Mouse (Mus musculus) kidney, embryonic 14.5 days (tissue): ENCODE measurements around the gene B9d1. TPM values are rescaled to one million over a fixed set of nuclear protein-coding genes. Genes with fewer than 3 reads are reported as not detected.

Source experiments
- polyA plus RNA-seq: library from polyadenylated mRNA; unstranded; fragments of >200 nt; fragmentation: Nextera tagmentation; extraction: Ambion mirVana; gene quantifications from 2 replicates; pipeline ENCODE4 v1.2.1, GENCODE M21; 2014

Gene B9d1
- polyA plus RNA-seq, 1 experiment from 2014 or later = 49.2 TPM

Other genes starting within 250 kb of the B9d1 start
- gene Aldh3a2, start 237.7 kb upstream of the B9d1 start, polyA plus RNA-seq = 17.9 and 32.5 TPM in 2 replicates
- gene Slc47a2, start 162.3 kb upstream of the B9d1 start, polyA plus RNA-seq = not detected in 2 replicates
- gene Slc47a1, start 126.8 kb upstream of the B9d1 start, polyA plus RNA-seq = 4.3 and 9.1 TPM in 2 replicates
- gene Rnf112, start 51.0 kb upstream of the B9d1 start, polyA plus RNA-seq = 0.08 and 0.26 TPM in 2 replicates
- gene Mfap4, start 19.7 kb upstream of the B9d1 start, polyA plus RNA-seq = 115 and 163 TPM in 2 replicates
- 34.2 and 53.4 TPM in 2 replicates for gene Mapk7, start 10.7 kb upstream of the B9d1 start, polyA plus RNA-seq
- 20.0 and 31.3 TPM in 2 replicates for gene Epn2, start 74.5 kb downstream of the B9d1 start, polyA plus RNA-seq
- gene Grap, start 148.1 kb downstream of the B9d1 start, polyA plus RNA-seq = 7.5 and 8.6 TPM in 2 replicates
- 1.8 and 1.9 TPM in 2 replicates for gene Fam83g, start 178.9 kb downstream of the B9d1 start, polyA plus RNA-seq
- 0.11 and 0.16 TPM in 2 replicates for gene Slc5a10, start 215.7 kb downstream of the B9d1 start, polyA plus RNA-seq